Mouse (Mus musculus) kidney, postnatal 36 days (tissue): ENCODE data around the gene Gm11992.

Experiments
- DNase-seq, 2 experiments: peaks; one replicate each; pipeline ENCODE4 v3.0.0; 2021 to 2022; ENCODE audit warnings: mixed read lengths in 2 of 2

Gene Gm11992

GRCm38 (mm10) chr11:9048011-9048702, at the start of gene Gm11992:
Gene Gm11992, plus strand, starts transcription at chr11:9048594.
- peak; percentile 95 to 96 for DNase-seq

GRCm38 (mm10) chr11:9008761-9009160, 39.6 kb upstream of the Gm11992 start:
- DNase-seq, result peak in 1 of 2 experiments; percentile 32

- peak; percentile 84 to 89 for DNase-seq
Measured at GRCm38 (mm10) chr11:9010416-9010815, 38.0 kb upstream of the Gm11992 start.

- peak; percentile 91 to 94 for DNase-seq
Measured at GRCm38 (mm10) chr11:9010853-9011339, 37.5 kb upstream of the Gm11992 start, which contains the start of gene Hus1. Gene Hus1, minus strand, starts transcription at chr11:9011191.

GRCm38 (mm10) chr11:9011348-9011747, 37.0 kb upstream of the Gm11992 start:
- DNase-seq, result peak; percentile 8 to 13

- no peak for DNase-seq
Measured at GRCm38 (mm10) chr11:9014740-9015139, 33.7 kb upstream of the Gm11992 start.

- DNase-seq, result no peak
Measured at GRCm38 (mm10) chr11:9018491-9019267, 29.7 kb upstream of the Gm11992 start.

GRCm38 (mm10) chr11:9020207-9020606, 28.2 kb upstream of the Gm11992 start:
- DNase-seq, result no peak

GRCm38 (mm10) chr11:9024782-9025181, 23.6 kb upstream of the Gm11992 start:
- no peak for DNase-seq

GRCm38 (mm10) chr11:9025211-9025610, 23.2 kb upstream of the Gm11992 start:
- DNase-seq, result no peak

- no peak for DNase-seq
Measured at GRCm38 (mm10) chr11:9031530-9031929, 16.9 kb upstream of the Gm11992 start.

- peak; percentile 19 to 22 for DNase-seq
Measured at GRCm38 (mm10) chr11:9046546-9046945, 1.8 kb upstream of the Gm11992 start.

- peak; percentile 38 to 63 for DNase-seq
Measured at GRCm38 (mm10) chr11:9047044-9047443, 1.4 kb upstream of the Gm11992 start.

- peak; percentile 71 to 79 for DNase-seq
Measured at GRCm38 (mm10) chr11:9048703-9049060, 288 bp downstream of the Gm11992 start, which contains the start of gene Sun3. Gene Sun3, minus strand, starts transcription at chr11:9048991.

- DNase-seq, result peak; percentile 45
Measured at GRCm38 (mm10) chr11:9050241-9050640, 1.8 kb downstream of the Gm11992 start.

GRCm38 (mm10) chr11:9051895-9052294, 3.5 kb downstream of the Gm11992 start:
- DNase-seq, result no peak

- no peak for DNase-seq
Measured at GRCm38 (mm10) chr11:9056937-9057336, 8.5 kb downstream of the Gm11992 start.

- DNase-seq, result no peak
Measured at GRCm38 (mm10) chr11:9057711-9058110, 9.3 kb downstream of the Gm11992 start.

GRCm38 (mm10) chr11:9060029-9060428, 11.6 kb downstream of the Gm11992 start:
- no peak for DNase-seq

- no peak for DNase-seq
Measured at GRCm38 (mm10) chr11:9060484-9060883, 12.1 kb downstream of the Gm11992 start.

- no peak for DNase-seq
Measured at GRCm38 (mm10) chr11:9076444-9076843, 28.1 kb downstream of the Gm11992 start.

- DNase-seq, result no peak
Measured at GRCm38 (mm10) chr11:9113189-9113588, 64.8 kb downstream of the Gm11992 start.

- DNase-seq, result no peak
Measured at GRCm38 (mm10) chr11:9115367-9116120, 67.2 kb downstream of the Gm11992 start.
